Mouse (Mus musculus): ENCODE results near the gene Lilrb4a.
"Not testable (repeated sequence)": the region's sequence is repeated elsewhere in the genome, so short reads cannot be mapped to it uniquely, and the experiment has no call there.

Gene Lilrb4a

GRCm38 (mm10) chr10:51490691-51491090, at the start of gene Lilrb4a:
Gene Lilrb4a (plus strand): TSS chr10:51490956.
- DNase-seq (ENCODE audit: low spot score): not testable (repeated sequence)

DNA sequence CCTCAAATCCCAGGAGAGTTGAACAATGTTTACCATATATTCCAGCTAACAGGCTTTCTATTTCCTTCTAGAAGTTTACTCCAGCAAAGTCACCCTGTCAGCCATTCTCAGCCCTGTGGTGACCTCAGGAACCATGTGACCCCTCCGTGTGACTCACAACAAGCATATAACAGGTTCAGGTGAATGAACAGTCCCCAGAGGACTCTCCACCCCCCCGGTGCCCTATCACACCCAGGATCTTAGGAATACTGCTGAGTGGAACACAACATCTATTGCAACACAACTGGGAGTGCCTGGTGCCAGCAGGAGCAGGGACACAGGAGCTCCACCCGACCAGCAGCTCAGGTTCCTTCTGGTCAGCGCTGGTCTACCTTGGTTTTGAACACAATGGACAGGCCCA, 39.1 kb upstream of the Lilrb4a start:
- no peak for DNase-seq (ENCODE audit: low spot score)

DNA sequence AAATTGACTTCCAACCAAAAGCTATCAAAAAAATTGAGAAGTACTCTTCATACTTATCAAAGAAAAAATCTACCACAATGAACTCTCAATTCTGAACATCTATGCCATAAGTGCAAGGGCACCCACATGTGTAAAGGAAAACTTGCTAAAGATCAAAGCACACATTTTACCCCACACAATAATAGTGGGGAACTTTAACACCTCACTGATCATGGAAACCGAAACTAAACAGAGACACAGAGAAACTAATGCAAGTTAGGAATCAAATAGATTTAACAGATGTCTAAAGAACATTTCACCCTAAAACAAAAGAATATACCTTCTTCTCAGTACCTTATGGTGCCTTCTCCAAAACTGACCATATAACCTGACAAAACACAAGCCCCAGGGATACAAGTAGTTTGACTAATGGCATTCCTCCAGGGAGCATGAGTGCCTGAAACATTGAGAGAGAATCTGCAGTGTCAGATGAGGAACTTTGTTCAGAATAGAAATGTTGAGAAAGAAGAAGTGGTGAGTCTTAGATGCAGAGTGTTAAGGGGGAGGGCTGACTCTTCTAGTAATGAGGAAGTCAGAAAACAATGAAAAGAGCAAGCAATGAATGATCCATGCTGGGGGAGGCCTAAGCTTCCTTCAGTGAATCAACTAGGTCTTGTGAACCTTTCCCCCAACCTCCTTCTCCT, 37.0 kb upstream of the Lilrb4a start:
- DNase-seq (ENCODE audit: low spot score): no peak

DNA sequence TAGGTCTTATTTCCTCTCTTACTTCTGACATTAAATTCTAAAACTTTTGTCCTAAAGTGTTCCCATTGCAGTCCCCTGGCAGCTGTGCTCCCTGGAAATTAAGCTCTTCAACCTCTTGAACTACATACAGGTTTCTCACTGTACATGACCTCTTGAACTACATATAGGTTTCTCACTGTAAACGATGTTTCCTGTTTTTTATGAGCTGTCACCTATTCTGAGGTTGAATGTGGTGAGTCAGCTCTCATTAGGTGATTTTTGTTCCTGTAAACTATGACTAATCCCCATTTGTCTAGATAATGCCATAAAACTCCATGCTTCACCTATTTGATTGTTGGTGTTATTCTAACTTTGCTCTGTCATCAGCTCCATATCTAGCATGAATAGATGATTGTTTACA, 36.4 kb upstream of the Lilrb4a start:
- DNase-seq (ENCODE audit: low spot score): no peak

GRCm38 (mm10) chr10:51455762-51456161, 35.0 kb upstream of the Lilrb4a start:
- no peak for DNase-seq (ENCODE audit: low spot score)

- no peak for DNase-seq (ENCODE audit: low spot score)
These were observed 34.4 kb upstream of the Lilrb4a start for GRCm38 (mm10) chr10:51456369-51456768.

- DNase-seq (ENCODE audit: low spot score): not testable (repeated sequence)
These were observed 27.0 kb upstream of the Lilrb4a start for GRCm38 (mm10) chr10:51463800-51464199.

GRCm38 (mm10) chr10:51480397-51480796, 10.4 kb upstream of the Lilrb4a start, which contains the start of the genes Gm49339 and Lilr4b:
Gene Gm49339 (plus strand): TSS chr10:51480612.
Gene Lilr4b (plus strand): TSS chr10:51480632.
- not testable (repeated sequence) for DNase-seq (ENCODE audit: low spot score)

DNA sequence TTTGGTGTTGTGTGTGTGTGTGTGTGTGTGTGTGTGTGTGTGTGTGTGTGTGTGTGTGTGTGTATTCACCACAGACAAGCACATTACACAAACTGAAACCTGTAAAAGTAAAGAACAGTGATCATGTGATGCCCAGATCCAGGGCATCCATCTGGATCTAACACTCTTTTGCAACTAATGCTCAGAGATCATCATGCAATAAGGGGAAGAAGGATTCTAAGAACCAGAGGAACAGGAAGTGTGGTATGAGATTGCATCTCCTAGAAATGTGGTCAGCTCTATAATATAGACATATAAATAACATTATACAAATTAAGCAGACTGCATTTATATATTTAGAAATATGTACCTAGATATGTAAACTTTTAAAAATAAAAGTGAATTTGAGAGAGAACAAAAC, 29.3 kb downstream of the Lilrb4a start:
- no peak for DNase-seq (ENCODE audit: low spot score)

DNA sequence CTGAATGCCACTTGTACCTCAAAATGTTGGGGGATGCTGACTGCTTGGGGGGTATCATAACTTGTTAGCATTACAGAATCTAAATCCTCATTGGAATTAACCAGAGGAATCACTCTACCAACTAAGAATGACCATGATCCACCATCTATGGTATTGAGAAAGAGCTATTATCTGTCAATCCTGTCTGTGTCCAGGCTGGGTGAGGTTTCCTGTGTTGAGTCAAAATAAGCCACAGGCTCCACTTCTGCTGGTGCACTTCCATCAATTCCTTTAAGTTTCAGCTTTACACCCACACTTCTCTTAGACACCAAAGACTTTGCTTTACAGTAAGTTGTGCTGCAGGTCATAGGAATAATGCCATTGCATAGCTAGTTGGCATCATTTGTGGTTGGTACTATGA, 30.7 kb downstream of the Lilrb4a start:
- no peak for DNase-seq (ENCODE audit: low spot score)

- DNase-seq (ENCODE audit: low spot score): no peak
These were observed 35.3 kb downstream of the Lilrb4a start for GRCm38 (mm10) chr10:51526090-51526489.

GRCm38 (mm10) chr10:51526633-51527032, 35.9 kb downstream of the Lilrb4a start:
- DNase-seq (ENCODE audit: low spot score): no peak

DNA sequence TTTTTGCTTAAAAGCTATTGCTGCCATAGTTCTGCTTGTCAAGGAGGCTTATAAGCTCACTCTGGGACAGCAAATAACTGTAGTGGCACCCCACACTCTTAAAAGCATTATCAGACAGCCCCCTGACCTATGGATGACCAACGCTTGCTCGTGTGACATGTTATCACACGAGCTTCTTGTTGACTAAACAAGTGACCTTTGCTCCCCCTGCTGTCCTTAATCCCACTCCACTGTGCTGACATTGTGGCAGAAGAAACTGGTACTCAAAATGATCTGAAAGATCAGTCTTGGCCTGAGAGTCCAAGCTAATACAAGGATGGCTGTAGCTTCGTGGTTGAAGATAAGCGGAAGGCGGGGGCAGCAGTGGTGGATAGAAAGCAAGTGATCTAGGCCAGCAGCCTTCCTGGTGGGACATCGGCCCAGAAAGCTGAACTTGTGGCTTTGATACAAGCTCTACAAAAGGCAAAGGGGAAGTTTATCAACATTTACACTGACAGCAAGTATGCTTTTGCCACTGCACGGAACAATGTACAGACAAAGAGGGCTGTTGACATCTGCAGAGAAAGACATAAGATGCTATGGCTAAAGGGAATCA, 38.2 kb downstream of the Lilrb4a start:
- DNase-seq (ENCODE audit: low spot score): no peak

DNA sequence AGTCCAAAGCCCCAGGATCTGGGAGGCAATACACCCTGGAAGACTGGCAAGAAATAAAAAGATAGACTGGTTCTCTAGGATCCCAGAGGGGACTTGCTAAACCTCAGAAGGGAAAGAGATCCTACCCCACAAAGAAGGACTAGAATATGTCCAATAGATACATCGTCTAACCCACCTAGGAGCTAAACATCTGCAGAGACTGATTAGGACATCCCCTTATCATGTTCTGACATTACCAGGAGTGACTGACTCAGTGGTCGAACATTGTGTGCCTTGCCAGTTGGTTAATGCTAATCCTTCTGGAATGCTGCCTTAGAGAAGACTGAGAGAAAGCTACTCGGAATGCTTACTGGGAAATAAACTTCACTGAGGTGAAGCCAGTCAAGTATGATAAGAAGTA, 38.7 kb downstream of the Lilrb4a start:
- no peak for DNase-seq (ENCODE audit: low spot score)

- no peak for DNase-seq (ENCODE audit: low spot score)
These were observed 40.1 kb downstream of the Lilrb4a start for GRCm38 (mm10) chr10:51530813-51531212.

Data from embryo, embryonic 10.5 days (tissue).